Mouse (Mus musculus): ENCODE measurements at regions not wholly inside any gene's neighbourhood (a gene's known extent, or its start where the extent isn't known, plus 50 kb on each side); places are given as distances from the start of the nearest gene placed in this dataset.

DNA sequence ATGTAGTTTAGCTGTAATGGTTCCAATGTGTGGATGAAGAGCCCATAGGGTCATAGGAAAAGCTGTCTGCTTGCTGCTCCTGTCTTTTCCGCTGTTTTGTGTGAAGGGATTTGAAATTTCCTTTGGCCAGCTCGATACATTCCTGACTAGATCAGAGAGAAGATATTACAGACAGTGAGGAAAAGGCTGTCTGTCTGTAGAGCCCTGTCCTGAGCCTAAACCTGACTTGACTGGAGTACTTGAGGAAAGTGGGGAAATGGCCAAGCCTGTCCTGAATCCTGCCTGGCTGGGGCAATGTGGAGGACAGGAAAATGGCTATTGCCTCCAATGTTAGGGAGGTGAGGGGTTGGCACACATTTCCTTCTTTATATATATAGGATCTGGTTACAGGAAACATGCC is 601.0 kb upstream of the Nrp1 start:
- DNase-seq, result no peak

DNA sequence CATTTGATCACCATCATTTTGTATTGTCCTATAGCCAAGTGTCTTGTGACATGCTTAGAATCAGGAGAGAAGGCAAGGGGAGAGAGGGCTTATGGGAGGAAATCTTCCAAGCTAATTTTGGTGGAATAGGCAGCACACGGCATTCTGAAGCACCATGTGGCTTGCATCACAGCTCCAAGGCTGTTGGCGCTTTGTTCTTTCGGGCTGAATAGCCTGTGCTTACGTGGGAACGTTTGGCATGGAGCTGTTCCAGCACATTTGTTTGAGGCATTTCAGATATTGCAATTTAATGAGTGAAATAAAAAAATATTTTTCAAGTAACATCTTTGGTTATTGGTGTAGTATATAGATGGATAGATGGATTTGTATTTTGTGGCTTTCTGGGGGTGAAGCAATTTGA is 598.5 kb upstream of the Nrp1 start:
- no peak for DNase-seq

DNA sequence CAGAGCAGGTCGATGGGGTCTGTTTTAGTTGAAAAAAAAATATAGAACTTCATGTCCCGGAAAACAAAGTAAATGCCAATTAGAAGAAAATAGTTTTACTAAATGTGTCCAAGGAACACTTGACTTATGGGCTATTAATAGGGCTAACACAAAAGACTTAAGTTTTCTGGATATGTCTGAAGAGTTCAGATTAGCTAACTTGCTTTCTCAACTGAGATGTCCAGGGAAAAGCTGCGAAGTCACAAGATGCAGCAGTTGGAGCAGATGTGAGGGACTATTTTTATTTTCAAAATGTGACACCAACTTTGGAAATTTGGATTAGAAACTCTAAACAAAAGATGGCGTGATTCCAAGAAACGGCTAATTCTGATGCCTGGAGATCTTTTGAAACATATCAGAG is 593.2 kb upstream of the Nrp1 start:
- DNase-seq, result no peak

DNA sequence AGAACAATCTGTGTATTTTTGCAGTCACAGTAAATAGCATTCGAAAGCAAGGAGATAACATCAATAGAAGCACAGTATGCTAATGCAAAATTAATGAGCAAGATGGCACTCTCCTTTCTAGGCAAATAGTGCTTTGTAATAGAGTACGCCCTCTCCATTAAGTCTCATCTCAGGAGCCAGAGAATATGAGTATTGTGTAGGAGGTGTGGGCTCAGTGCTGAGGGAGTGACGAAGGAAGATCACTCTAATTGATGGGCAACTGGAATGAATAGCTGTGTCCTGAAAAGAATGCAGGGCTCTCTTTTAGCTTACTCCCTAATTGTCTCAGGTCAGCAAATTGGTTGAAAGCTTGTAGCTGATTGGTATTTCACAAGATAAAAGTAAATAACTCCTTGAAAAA is 590.1 kb upstream of the Nrp1 start:
- no peak for DNase-seq

DNA sequence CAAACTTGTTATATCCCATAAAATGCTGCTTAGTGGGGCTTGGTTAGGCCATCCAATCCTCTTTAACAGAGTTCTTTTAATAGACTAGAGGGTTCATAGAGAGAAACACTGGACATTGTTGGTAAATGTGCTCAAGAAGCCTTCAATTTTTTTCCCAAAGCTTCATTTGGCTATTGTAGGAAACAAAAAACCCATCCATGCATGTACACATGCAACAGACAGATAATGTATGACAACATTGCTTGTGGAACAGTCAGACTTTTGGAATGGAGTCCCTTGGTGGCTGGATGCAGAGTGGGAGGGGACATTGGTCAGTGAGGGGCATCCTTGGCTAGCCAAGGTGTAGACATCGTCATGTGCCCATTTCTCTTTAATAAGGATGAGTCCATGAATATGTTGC is 588.8 kb upstream of the Nrp1 start:
- no peak for DNase-seq

DNA sequence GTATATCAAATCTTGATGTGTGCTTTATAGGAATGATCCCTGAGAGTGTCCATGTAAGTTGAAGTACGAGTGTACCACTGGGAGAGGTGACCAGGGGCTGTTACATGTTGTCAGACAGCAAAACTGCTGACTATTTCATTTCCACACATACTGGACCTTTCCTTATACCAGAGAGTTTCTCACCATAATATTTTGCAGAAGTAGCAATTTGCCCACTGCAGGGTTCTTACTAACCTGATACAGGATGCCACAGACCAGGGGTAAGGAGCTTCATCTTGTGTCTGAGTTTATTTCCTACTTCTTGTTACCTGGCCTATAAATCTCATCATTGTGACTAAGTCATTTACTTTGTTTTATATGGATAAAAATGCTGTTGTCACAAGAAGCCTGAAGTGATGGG is 586.6 kb upstream of the Nrp1 start:
- DNase-seq, result no peak

DNA sequence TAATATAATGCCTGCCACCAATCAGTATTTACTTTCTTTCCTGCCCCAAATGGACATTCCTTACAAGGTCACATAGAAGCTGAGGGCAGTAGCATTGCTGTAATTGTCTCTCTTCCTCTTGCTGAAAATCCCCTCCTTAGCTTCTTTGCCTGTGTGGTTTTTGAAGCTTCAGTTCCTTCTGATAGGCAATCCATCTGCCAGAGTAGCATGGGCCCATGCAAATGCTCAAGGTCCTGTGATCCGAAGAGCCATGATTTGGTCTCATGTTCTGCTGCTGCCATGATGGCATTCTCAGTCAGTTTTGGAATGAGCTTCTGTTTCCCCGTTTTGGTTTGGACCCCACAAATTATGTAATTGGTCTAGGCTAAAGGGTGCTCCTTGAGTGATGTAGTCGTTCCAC is 586.0 kb upstream of the Nrp1 start:
- no peak for DNase-seq

DNA sequence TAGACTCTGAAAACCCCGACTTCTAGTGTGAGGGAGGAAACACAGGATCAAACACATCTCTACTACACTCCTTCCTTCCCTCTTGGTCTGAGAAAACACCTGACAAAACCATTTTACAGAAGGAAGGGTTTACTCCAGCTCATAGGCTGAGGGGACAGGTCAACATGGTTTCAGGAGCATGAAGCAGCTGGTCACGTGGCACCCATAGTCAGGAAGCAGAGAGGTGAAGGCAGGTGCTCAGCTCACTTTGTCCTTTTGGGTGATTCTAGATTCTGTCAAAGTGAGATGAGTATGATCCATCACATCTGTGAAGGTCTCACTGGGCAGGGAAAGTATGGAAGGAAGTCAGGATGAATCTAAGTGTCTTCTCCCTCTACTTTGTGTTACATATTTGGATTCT is 585.5 kb upstream of the Nrp1 start:
- no peak for DNase-seq

DNA sequence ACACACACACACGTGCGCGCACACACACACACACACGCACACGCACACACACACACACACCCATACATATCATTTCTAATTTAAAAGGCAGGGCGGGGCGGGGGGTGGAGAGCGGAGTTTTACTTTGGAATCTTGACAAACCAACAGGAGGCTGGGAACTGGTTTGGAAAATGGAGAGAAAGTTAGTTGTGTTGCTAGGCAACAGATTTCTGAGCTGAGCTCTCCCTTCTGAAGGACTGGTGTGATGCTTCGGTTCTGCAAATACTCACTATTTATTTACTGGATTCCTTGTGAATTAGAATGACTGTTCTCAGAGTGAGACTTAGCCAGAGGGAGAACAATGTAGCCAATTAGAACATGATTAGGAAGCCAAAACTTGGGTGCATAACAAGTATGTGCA is 583.8 kb upstream of the Nrp1 start:
- no peak for DNase-seq

DNA sequence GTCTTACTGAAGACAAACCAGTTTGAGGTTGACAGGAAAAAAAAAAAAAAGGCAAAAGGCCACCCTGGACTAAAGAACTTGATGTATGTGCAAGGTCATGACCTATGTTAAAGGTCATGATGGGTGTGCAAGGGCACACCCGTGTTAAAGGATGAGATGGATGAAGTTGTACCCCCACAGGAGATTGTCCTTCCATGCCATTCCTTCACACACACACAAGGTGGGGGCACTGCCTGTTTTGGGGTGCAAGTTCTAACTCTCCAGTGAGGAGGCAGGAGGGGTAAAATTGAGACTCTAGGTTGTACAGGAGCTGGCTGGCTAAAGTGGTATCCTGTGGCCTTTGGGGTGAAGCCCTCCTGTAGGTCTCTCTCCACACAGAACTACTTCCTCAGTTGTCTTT is 583.2 kb upstream of the Nrp1 start:
- DNase-seq, result no peak

DNA sequence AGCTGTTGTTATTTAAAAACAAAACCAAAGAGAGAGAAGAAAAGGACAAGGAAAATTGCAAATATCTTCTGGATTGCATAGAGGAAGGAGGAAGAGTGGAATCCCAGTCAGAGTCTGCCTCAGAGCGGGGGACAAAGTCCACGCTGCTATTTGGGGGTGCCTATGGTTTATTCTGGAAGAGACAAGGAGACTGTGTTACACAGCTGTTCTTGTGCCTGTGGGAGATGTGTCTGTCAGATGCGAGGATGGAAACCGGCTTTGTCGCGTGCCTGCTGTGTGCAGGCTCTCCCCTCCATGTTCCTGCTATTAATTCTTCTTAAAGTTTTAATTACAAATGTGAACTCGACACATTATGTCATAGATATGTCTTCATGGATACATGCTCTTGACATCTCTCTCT is 582.7 kb upstream of the Nrp1 start:
- DNase-seq, result no peak

DNA sequence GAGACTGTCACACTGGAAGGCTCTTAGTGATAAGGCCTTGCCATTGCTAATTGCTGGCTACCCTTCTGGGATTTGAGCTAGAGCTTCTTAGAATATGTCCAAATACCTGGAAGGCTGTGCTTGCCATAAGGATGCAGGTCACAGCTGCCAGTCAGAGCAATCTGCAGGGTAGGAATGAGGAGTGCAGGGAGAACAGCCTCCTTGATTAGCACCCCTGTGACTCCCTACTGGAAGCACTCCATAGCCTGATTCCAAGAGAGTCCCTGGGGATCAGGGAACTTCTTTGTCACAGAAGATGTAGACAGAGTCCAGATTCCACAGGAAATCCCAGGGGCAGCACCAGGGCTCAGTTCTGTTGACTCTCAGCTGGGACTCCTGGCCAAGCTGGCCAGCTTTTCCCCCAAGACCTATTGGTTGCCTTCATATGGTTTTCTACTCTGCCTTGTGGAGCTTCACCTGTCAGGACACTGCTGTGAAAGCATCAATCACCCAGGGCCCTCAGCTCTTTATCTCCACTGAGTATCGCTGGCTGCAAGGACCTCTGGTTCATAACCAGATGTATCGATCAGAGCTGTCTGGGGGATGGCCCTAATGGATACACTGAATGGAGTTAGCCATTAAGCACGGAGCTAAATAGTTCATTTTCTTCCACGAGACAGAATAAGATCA is 579.9 kb upstream of the Nrp1 start:
- DNase-seq, result no peak

DNA sequence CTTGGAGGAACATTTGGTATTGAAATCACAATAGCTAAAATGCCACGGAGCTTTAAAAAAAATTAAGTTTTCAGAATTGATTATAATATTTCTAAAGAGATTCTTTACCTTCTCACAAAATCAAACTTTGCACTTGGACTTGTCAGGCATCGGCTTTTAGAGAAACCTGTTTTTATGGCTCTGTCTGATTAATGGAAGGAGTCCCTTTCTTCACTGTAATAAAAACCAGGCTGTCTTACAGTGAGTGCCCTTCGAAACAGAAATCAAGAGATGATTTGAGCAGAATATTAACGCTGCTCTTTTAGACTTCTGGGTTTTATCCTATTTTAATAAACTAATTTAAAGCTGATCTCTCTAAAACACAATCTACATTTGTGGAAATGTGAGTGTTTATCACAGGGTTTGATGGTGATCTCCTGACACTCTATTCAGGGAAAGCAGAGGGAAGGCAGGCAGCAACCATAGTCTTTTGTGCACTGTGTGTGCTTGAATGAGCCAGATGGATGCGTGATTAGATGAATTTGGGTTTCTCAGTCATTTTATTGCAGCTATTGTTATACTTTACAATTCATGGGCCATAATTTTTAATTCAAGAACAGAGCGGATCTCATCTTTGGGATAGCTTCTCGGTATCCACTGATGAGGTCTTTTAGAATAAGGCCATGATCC is 579.2 kb upstream of the Nrp1 start:
- DNase-seq, result no peak

DNA sequence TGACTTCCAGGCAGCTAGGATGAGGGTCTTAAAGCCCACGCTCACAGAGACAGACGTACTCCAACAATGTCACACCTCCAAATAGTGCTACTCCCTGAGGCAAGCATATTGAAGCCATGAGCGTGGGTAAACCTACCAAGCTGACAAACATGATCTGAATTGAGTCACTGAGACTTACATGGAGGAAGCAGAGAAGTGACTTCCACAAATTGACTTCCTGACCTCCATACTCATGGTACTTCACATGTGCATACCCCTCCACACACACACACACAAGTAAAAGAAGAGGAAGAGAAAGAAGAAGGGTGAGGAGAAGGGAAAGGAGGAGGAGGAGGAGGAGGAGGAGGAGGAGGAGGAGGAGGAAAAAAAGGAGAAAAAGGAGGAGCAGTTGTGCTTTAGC is 577.8 kb upstream of the Nrp1 start:
- DNase-seq, result no peak

DNA sequence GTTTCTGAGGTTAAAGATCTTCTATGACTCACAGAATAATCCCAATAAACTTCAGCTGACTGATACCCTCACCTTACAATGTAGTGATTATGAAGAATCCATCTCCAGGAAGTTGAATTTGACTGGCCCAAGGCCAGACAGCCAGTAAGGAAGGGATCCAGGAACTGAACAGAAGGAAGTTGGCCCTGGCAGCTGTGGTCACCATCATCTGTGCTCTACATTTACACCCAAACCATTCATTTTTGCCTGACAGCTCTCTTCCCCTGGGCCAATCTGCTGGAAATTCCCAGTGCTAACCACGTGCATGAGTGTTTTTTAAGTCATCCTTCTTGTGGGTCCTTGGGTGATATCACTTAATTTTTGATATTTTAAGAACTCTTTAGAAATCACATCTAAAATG is 577.4 kb upstream of the Nrp1 start:
- no peak for DNase-seq

DNA sequence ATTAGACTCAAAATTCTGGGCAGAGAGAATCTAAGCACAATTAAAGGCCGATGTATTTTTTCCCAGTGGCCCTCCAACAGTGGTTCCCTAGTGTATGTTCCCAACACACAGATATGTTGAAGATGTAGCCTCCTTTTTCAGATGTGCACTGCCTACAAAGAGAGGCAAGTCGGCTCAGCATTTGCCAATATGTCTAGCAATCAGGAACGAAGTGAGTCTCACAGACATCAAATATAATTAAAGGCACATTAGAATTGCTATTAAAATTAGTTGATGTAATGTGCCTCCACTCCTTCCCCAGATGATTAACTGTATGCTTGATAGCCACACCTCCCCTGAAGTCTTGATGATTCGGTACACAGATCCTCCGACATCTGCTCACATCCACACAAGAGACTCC is 565.8 kb upstream of the Nrp1 start:
- no peak for DNase-seq

DNA sequence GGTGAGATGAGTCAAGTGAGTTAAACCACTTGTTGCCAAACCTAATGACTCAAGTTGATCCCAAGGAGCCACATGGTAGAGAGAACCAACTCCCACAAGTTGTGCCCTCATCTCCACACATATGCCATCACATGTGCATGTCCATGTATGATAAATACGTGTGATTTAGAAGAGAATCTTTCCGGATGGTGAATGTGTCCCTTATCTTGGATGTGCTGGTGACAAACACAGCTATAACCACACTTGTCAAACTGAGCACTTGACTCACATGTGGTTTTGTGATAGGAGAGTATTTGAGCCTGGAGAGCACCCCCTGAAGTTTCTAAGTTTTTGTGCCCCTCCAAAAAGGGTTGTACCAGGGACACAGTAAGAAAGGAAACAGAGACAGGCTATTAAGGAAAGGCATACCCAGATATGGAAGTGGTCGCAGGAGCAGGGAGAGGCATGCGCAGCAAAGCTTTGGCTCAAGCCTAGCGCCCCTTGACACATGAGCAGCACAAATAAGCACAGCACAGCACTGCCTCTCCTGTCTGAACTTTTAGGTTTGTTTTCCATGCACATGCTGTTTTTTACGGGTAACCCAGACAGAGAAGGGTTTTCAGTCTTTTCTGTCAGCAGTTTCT is 558.4 kb upstream of the Nrp1 start:
- no peak for DNase-seq

DNA sequence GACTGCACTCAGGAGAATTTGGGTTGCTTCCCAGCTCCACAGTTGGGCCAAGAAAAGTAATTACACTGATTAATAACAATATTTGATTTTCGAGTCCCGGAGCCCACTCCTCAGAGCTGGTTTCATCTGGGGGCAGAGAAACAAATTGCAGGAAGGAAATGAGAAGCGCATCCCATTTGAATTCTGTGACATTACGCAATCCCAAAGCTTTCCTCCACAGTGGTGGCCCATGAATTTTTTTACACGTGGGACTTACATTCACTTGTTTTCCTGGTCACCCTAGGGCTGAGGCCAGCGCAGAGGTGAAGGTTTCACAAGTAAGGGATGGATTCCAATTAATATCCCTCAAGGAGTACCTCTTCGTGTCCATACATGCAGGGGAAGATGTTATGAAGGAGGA is 556.3 kb upstream of the Nrp1 start:
- DNase-seq, result no peak

DNA sequence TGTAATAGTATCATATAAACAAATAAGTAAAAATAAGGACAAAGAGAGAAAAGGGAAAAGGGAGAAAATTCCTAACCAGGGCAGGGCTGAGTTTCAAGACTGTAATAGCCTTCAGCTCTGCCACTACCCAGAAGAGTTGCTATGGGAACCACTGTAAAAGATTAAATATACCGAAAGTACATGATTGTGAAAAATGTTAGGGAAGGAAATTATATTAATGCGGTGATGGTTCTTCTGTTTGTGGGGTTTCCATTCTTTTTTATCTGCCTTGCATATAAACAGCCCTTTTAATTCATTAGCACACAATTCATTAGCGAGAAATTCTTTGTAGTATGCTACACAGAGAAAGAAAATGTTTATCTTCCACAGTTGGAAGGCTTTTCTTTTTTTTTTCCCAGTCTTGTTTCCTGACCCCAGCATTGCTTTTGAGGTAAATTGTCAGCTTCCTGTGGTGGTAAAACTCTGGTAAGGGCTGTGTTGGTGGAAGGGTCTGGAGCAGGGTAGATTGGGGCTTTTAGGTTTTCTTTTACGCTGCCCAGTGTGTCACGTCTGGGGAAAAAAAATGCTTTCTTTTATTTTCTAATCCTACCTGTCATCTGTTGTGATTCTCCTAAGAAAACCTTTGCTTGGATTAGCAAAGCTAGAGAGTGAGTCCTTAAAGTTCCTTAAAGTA is 555.6 kb upstream of the Nrp1 start:
- no peak for DNase-seq

DNA sequence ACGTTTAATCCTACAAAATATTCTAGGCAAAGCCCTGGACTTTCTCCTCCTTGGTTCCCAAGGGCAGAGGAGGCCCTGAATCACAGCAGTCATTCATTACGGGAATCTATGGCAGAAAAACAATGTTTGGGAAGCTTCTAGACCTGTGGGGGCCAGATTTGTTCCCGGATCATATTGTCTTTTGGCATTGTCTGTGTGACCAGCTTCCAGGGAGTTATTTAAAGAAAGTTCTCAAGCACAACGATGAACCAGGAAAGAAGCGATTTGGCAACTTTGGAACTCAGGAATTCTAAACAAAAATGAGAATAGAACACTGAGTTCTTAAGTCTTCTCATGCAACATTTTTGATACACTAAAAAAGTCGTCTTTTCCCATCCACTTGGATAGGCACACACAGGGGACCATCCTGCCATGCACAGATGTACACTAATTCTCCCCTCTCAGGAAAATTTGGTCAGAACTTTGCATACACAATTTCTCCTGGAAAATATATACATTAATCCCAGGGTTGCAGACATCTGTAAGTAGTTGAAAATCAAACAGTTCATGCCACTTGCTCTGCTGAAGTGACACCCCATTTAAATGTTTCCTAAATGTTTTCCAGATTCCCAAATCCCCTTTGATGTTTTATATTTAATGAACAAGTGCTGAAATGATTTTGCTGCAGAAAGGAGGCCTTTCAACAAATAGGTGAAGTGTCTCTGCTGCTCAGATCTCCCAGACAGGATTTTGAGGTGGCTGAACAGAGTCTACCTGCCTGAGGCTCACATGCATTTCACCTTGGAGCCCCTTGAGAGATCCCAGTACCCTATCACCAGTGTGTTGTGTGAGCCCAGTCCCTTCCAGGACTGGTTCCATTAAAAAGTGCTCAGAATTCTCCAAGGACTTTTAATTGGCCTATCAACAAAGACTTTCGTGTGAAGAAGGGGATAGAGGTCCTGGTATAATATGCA is 548.9 kb upstream of the Nrp1 start:
- no peak for DNase-seq

DNA sequence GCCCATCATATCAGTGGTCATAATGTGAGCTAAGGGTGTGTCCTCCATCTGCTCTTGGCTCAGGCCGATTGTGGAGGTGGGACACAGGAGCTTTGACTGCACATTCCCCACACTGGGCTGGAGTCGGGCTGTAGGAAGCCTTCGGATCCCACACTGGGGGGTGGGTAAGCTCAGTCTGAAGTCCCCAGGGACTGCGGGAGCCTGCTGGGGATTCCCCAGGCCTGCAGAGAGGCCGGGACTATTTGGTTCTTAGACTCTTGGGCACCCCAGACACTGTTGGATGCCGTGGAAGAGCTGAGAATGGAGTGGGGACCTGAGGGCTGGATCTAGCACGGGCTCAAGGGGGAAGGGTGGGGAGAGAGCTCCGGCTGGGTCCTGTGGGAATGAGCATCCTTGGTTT is 547.1 kb upstream of the Nrp1 start:
- DNase-seq, result no peak

DNA sequence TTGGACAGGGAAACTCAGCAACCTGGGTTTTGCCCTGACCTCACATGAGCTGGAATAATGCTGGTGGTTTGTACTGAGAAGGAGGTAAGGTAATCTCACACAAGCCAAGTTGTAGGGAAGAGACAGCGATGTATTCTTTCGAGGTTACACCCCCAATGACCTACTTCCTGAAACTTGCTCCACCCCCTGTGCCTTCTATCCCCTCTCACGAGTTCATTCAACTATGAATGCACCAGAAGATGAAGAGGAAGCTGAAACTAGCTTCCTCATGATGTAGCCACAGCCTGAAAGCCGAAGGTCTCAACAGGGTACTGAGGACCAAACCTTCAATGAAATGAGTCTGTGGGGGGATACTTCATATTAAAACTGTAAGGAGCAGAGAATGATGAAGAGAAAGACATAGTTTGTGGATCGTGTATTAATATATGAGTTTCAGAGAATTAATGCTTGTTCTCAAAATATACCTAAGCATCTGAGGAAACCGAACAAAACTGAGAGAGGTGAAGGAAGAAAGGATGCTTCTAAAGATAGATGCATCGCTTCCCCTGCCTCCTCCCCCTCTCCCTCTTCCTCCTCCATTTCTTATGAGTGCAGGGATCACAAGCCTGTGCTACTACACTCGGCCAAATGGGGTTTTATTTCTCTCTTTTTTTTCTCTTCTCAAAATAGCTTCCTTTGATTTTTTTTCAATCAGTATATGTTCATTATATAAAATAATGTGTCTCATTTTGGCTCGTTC is 543.5 kb upstream of the Nrp1 start:
- no peak for DNase-seq

Measured in cerebellum, postnatal 25 days (tissue).